Mouse (Mus musculus) bone marrow, adult 2 months (tissue): ENCODE measurements at regions not wholly inside any gene's neighbourhood (a gene's known extent, or its start where the extent isn't known, plus 50 kb on each side); places are given as distances from the start of the nearest gene placed in this dataset.

ENCODE experiments used
- CTCF ChIP-seq: fragments of 200-500 bp; IDR thresholded peaks from 2 replicates; pipeline ENCODE4 v1.5.1; 2011; ENCODE audit warnings: low read length, control low read depth; ENCODE audit not compliant: control insufficient read depth, insufficient read depth
- POLR2A ChIP-seq: fragments of 200-500 bp; IDR thresholded peaks from 2 replicates; pipeline ENCODE4 v1.6.1; 2011; ENCODE audit warnings: low read depth, mild to moderate bottlenecking, control low read depth, low read length, borderline replicate concordance; ENCODE audit not compliant: control insufficient read depth

DNA sequence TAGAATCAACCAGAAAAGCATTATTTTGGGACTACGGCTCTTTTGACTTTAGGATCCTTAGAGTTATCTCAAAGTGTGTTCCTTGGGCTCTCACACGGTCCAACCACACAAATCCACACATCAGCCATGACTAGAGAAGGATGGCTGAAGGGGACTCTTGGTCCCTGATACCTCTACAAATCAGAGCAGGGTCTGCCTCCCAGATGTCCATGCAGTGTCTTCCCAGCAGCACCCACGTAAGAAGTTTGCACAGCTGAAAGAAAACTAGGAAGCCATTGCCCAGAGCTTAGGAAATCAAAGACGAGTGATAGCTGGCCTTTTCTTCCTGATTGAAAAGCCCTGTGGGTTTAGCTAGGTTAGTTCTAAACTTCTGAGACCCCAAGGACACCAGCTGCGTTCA is 84.1 kb downstream of the Gm21962 start:
- TF ChIP-seq POLR2A = no peak
- TF ChIP-seq CTCF = no peak
